Mouse (Mus musculus): Measurements from ENCODE around the gene Gm11146. TPM values are rescaled to one million over a fixed set of nuclear protein-coding genes. Genes with fewer than 3 reads are reported as not detected.

Gm11146 gene
- polyA plus RNA-seq, 1 experiment = not detected

- Histone ChIP-seq H3K27ac (replicated peaks; ENCODE audit: low read depth, low read length) (peak overlapping the region; percentile 93), H3K4me1 (ENCODE audit: control insufficient read depth, insufficient read depth, insufficient read length, low read length) (no peaks in the 10 kb centered on the region), H3K4me3 (ENCODE audit: insufficient read depth, low read depth, low read length) (peak overlapping the region; percentile 63)
These were observed 7.3 kb downstream of the Gm11146 start for GRCm38 (mm10) chr16:77594553-77594952.

GRCm38 (mm10) chr16:77593828-77594421 lies 8.0 kb downstream of the Gm11146 start:
- peak overlapping the region; percentile 90 for H3K27ac ChIP-seq (replicated peaks; ENCODE audit: low read depth, low read length)
- H3K4me1 ChIP-seq (ENCODE audit: control insufficient read depth, insufficient read depth, insufficient read length, low read length) = no peaks in the 10 kb centered on the region

GRCm38 (mm10) chr16:77592986-77593385 lies 8.9 kb downstream of the Gm11146 start:
- Histone ChIP-seq H3K27ac (replicated peaks; ENCODE audit: low read depth, low read length) (peak overlapping the region; percentile 68; the same call in 1 of the 2 replicates), H3K4me3 (ENCODE audit: insufficient read depth, low read depth, low read length) (peak overlapping the region; percentile 40; the same call in 1 of the 2 replicates)

More at GRCm38 (mm10) chr16:77593828-77594421, 8.0 kb downstream of the Gm11146 start:
- peak overlapping the region; percentile 66 for H3K4me3 ChIP-seq (ENCODE audit: insufficient read depth, low read depth, low read length)

GRCm38 (mm10) chr16:77573036-77573435 lies 28.9 kb downstream of the Gm11146 start:
- H3K4me3 ChIP-seq (ENCODE audit: insufficient read depth, low read depth, low read length) = no peak overlapping the region
- no peak overlapping the region for H3K27ac ChIP-seq (replicated peaks; ENCODE audit: low read depth, low read length)
- H3K4me1 ChIP-seq (ENCODE audit: control insufficient read depth, insufficient read depth, insufficient read length, low read length) = no peaks in the 10 kb centered on the region

More at GRCm38 (mm10) chr16:77592986-77593385, 8.9 kb downstream of the Gm11146 start:
- no peaks in the 10 kb centered on the region for H3K4me1 ChIP-seq (ENCODE audit: control insufficient read depth, insufficient read depth, insufficient read length, low read length)

- Histone ChIP-seq H3K27ac (replicated peaks; ENCODE audit: low read depth, low read length) (no peak overlapping the region), H3K4me3 (ENCODE audit: insufficient read depth, low read depth, low read length) (no peak overlapping the region), H3K4me1 (ENCODE audit: control insufficient read depth, insufficient read depth, insufficient read length, low read length) (no peaks in the 10 kb centered on the region)
These were observed 32.4 kb downstream of the Gm11146 start for GRCm38 (mm10) chr16:77569457-77569856.

- no peak overlapping the region for H3K4me3 ChIP-seq (ENCODE audit: insufficient read depth, low read depth, low read length)
- no peaks in the 10 kb centered on the region for H3K4me1 ChIP-seq (ENCODE audit: control insufficient read depth, insufficient read depth, insufficient read length, low read length)
- no peak overlapping the region for H3K27ac ChIP-seq (replicated peaks; ENCODE audit: low read depth, low read length)
These were observed 33.5 kb downstream of the Gm11146 start for GRCm38 (mm10) chr16:77568384-77568783.

GRCm38 (mm10) chr16:77562852-77563251 lies 39.0 kb downstream of the Gm11146 start:
- no peak overlapping the region for H3K4me3 ChIP-seq (ENCODE audit: insufficient read depth, low read depth, low read length)
- H3K4me1 ChIP-seq (ENCODE audit: control insufficient read depth, insufficient read depth, insufficient read length, low read length) = no peaks in the 10 kb centered on the region
- no peak overlapping the region for H3K27ac ChIP-seq (replicated peaks; ENCODE audit: low read depth, low read length)

- H3K4me1 ChIP-seq (ENCODE audit: control insufficient read depth, insufficient read depth, insufficient read length, low read length) = no peaks in the 10 kb centered on the region
- no peak overlapping the region for H3K4me3 ChIP-seq (ENCODE audit: insufficient read depth, low read depth, low read length)
- H3K27ac ChIP-seq (replicated peaks; ENCODE audit: low read depth, low read length) = no peak overlapping the region
These were observed 45.3 kb downstream of the Gm11146 start for GRCm38 (mm10) chr16:77556446-77557105.

GRCm38 (mm10) chr16:77551051-77551450 lies 50.8 kb downstream of the Gm11146 start:
- Histone ChIP-seq H3K27ac (replicated peaks; ENCODE audit: low read depth, low read length) (no peak overlapping the region), H3K4me1 (ENCODE audit: control insufficient read depth, insufficient read depth, insufficient read length, low read length) (no peaks in the 10 kb centered on the region), H3K4me3 (ENCODE audit: insufficient read depth, low read depth, low read length) (no peak overlapping the region)
